Mouse (Mus musculus) central nervous system, embryonic 11.5 days (tissue): Measurements from ENCODE around the gene Frmpd1. TPM values are rescaled to one million over a fixed set of nuclear protein-coding genes. Genes with fewer than 3 reads are reported as not detected.

Experiments used
- polyA plus RNA-seq: library from polyadenylated mRNA; depleted of rRNA; stranded (reverse); fragments of >200 nt; gene quantifications from 2 replicates; pipeline ENCODE4 v1.2.3, GENCODE M21; 2012; rRNA removed

Frmpd1 gene
- polyA plus RNA-seq = 1.4 and 2.9 TPM in 2 replicates

GRCm38 (mm10) chr4:45184521-45185330 is at the start of gene Frmpd1:
Frmpd1 (plus strand) TSS chr4:45184875.

GRCm38 (mm10) chr4:45296662-45297564 is 112.2 kb downstream of the Frmpd1 start, which contains the start of gene Trmt10b:
Trmt10b (plus strand) TSS chr4:45297127.

Other genes with a start within 250 kb of the Frmpd1 start
- gene Grhpr, start 203.5 kb upstream of the Frmpd1 start, polyA plus RNA-seq = 23.1 and 29.6 TPM in 2 replicates
- gene Zbtb5, start 172.5 kb upstream of the Frmpd1 start, polyA plus RNA-seq = 26.5 and 27.0 TPM in 2 replicates
- 30.9 and 31.9 TPM in 2 replicates for gene Polr1e, start 166.3 kb upstream of the Frmpd1 start, polyA plus RNA-seq
- gene Fbxo10, start 100.3 kb upstream of the Frmpd1 start, polyA plus RNA-seq = 13.3 and 18.0 TPM in 2 replicates
- gene Tomm5, start 76.8 kb upstream of the Frmpd1 start, polyA plus RNA-seq = 152 and 164 TPM in 2 replicates
- 12.7 and 24.8 TPM in 2 replicates for gene Trmt10b, start 112.3 kb downstream of the Frmpd1 start, polyA plus RNA-seq
- gene Dcaf10, start 157.2 kb downstream of the Frmpd1 start, polyA plus RNA-seq = 9.9 and 12.4 TPM in 2 replicates
- gene Exosc3, start 157.9 kb downstream of the Frmpd1 start, polyA plus RNA-seq = 62.9 and 104 TPM in 2 replicates
- 88.5 and 104 TPM in 2 replicates for gene Slc25a51, start 223.9 kb downstream of the Frmpd1 start, polyA plus RNA-seq